Mouse (Mus musculus) embryonic facial prominence, embryonic 10.5 days (tissue): ENCODE measurements around the gene Wdr34. TPM values are rescaled to one million over a fixed set of nuclear protein-coding genes. Genes with fewer than 3 reads are reported as not detected.

Source experiments
- DNase-seq: peaks from one replicate; pipeline ENCODE4 v3.0.0-alpha.2; 2017; ENCODE audit warnings: low spot score
- H3K27ac ChIP-seq: fragments of 300-500 bp; sonication (generic); replicated peaks from 2 replicates; pipeline ENCODE4 v1.5.1; 2016; ENCODE audit warnings: mild to moderate bottlenecking
- H3K27me3 ChIP-seq: fragments of 300-500 bp; sonication (generic); replicated peaks from 2 replicates; pipeline ENCODE4 v1.6.1; 2016; ENCODE audit warnings: low read depth, mild to moderate bottlenecking; ENCODE audit not compliant: poor library complexity, severe bottlenecking
- H3K36me3 ChIP-seq: fragments of 300-500 bp; sonication (generic); replicated peaks from 2 replicates; pipeline ENCODE4 v1.6.1; 2016; ENCODE audit warnings: mild to moderate bottlenecking, moderate library complexity
- H3K4me1 ChIP-seq: fragments of 300-500 bp; sonication (generic); 2 replicates; pipeline ENCODE4 v1.6.1; 2016
- H3K4me3 ChIP-seq: fragments of 300-500 bp; sonication (generic); 2 replicates; pipeline ENCODE4 v1.5.1; 2016; ENCODE audit warnings: mild to moderate bottlenecking, moderate library complexity
- H3K9me3 ChIP-seq: fragments of 300-500 bp; sonication (generic); 2 replicates; pipeline ENCODE4 v1.6.1; 2016; ENCODE audit warnings: mild to moderate bottlenecking
- WGBS: fragments of 180-500 bp; shearing (Covaris S2); methylation state at CpG from one replicate; pipeline ENCODE4 v1.1.7; 2016; 5-methylcytosine and 5-hydroxymethylcytosine counted together
- polyA plus RNA-seq: library from polyadenylated mRNA; unstranded; fragments of >200 nt; fragmentation: Nextera tagmentation; extraction: Ambion mirVana; gene quantifications from 2 replicates; pipeline ENCODE4 v1.2.1, GENCODE M21; 2016

Wdr34 gene
- polyA plus RNA-seq, 1 experiment from 2014 or later = 32.9 TPM

DNA sequence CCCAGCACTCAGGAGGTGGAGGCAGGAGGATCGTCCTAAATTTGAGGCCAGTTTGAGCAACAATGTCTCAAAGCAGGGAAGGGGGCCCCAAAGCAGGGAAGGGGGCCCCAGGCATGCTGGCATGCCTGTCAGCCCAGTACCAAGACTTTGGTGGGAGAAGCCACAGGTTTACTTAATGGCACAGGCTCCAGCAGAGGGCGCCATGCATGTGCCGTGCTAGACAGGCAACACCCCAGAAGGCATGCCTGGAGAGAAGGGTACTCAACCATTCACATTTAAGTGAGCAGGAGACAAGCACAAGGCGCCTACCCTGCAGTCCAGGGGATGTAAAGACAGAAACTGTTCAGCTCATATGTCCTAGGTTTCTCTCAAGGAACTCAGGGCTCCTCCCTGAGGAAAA lies 6.2 kb downstream of the Wdr34 start:
- DNase-seq = peak; percentile 80
- Histone ChIP-seq H3K4me1 (peaks cover 8% of the 10 kb centered on the region), H3K27me3 (no peaks in the 10 kb centered on the region), H3K27ac (no peak overlapping the region), H3K4me3 (no peak overlapping the region), H3K9me3 (no peaks in the 10 kb centered on the region), H3K36me3 (peaks cover 38% of the 10 kb centered on the region)
- WGBS = 9% methylated on average over 4 of the region's 4 CpGs

DNA sequence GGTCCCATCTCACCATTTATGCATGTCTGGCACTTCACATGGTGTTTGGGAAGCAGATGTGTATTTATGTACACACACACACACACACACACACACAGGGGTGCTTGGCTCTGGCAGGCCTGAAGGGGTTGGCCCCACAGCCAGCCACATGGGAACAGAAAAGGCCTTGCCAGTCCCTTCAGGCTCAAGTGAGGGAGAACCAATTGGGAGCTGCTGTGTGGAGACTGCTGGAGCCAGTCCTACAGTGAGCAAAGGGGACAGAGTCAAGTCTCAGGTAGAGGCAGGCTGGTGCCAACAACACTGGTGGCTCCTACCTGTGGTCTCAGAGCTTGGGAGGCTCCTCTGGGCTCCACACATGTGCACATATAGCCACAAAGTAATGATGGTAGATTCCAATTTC lies 9.0 kb downstream of the Wdr34 start:
- no peak for DNase-seq
- Histone ChIP-seq H3K27ac (no peak overlapping the region), H3K36me3 (peaks cover 38% of the 10 kb centered on the region), H3K27me3 (no peaks in the 10 kb centered on the region), H3K4me1 (peaks cover 8% of the 10 kb centered on the region), H3K4me3 (no peak overlapping the region), H3K9me3 (no peaks in the 10 kb centered on the region)

DNA sequence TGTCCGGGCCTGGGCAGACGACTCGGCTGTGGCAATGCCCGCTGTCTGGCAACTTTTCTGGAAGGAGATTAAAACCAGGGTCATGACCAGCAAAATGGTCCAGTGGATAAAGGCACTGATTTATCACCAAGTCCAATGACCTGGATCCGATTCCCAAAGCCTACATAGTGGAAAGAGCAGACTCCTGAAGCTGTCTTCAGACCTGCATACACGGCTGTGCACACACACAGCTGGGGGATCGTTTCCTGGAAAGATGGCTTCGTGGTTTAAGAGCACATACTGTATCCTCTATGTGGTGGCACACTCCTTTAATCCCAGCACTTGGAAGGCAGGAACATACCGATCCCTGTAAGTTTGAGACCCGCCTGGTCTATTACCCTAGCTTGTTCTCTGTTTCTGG lies 10.3 kb downstream of the Wdr34 start:
- WGBS = 92% methylated on average over 10 of the region's 10 CpGs
- H3K27me3 ChIP-seq = no peaks in the 10 kb centered on the region
- H3K4me1 ChIP-seq = peaks cover 8% of the 10 kb centered on the region
- DNase-seq = no peak
- H3K9me3 ChIP-seq = no peaks in the 10 kb centered on the region
- H3K36me3 ChIP-seq = peaks cover 41% of the 10 kb centered on the region
- no peak overlapping the region for H3K27ac ChIP-seq
- no peak overlapping the region for H3K4me3 ChIP-seq

DNA sequence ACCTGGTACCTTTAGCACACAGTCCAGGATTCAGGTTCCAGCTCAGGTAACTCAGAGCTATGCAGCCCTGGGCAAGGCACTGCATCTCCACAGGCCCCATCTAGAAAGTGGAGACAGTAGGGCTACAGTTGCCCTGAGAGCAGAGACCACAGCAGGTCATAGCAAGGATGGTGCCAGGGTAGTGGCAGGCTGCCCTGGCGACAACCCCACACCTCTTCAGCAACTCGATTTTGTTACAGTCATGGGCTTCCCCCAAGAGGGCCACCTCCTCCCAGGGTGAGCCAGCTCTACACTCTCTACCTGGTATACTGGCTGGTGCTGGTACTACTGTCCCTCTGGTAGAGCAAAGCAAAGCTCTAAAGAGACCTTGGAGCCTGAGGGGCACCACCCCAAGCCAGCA lies 10.9 kb downstream of the Wdr34 start:
- no peaks in the 10 kb centered on the region for H3K27me3 ChIP-seq
- H3K27ac ChIP-seq = no peak overlapping the region
- no peaks in the 10 kb centered on the region for H3K9me3 ChIP-seq
- H3K36me3 ChIP-seq = peaks cover 47% of the 10 kb centered on the region
- no peak for DNase-seq
- 86% methylated on average over 2 of the region's 2 CpGs for WGBS
- H3K4me3 ChIP-seq = no peak overlapping the region
- H3K4me1 ChIP-seq = peaks cover 7% of the 10 kb centered on the region

DNA sequence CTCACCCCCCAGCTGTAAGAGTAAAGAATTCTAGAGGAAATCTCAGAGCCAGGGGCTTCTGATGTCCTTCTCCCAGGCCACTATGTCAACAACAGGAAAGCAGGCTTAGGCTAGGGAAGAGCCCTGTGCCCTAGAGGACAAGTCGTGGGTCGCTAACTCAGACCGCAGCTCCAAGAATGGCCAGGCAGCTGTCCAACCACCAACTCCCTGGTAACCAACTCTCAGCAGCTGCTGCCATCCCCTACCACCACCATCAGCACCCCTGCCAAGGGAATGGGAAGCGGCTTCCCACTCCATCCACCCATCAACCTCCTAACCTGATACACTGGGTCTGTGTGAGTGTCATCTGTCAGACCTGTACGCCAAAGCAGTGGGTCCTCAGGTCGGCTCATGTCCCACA lies 15.7 kb downstream of the Wdr34 start:
- WGBS = 75% methylated on average over 6 of the region's 6 CpGs
- no peaks in the 10 kb centered on the region for H3K9me3 ChIP-seq
- H3K4me3 ChIP-seq = no peak overlapping the region
- no peaks in the 10 kb centered on the region for H3K27me3 ChIP-seq
- no peaks in the 10 kb centered on the region for H3K4me1 ChIP-seq
- DNase-seq = no peak
- H3K27ac ChIP-seq = no peak overlapping the region
- peaks cover 81% of the 10 kb centered on the region for H3K36me3 ChIP-seq

DNA sequence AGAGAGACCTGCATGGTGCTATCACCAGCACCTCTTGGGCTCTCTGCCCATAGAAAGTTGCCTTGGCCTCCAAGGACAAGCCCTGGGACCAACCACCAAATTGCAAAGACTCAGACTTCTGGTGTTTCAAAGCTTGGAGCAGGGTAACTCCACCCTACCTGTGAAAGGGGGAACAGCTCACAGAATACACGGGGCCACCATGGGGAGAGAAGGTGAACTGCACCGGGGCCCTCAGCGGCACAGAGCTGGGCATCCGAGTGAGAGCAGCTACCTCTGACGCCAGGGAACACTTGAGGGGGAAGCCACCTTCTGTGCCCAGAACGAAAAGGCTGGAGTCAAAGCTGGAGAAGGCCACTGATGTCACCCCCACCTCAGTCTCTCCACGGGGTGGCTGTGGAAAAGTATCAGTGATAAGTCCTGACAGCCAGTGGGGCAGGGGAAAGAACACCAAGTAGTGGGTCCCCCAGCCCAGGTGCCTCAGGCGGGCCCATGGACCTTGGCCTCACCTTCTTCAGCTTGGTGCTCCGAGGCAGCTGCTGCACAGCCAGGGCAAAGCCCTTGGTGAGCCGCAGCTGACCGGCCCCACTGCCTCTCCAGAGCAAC lies 16.3 kb downstream of the Wdr34 start:
- no peak for DNase-seq
- H3K4me1 ChIP-seq = no peaks in the 10 kb centered on the region
- H3K4me3 ChIP-seq = no peak overlapping the region
- no peaks in the 10 kb centered on the region for H3K27me3 ChIP-seq
- H3K27ac ChIP-seq = no peak overlapping the region
- no peaks in the 10 kb centered on the region for H3K9me3 ChIP-seq
- 64% methylated on average over 11 of the region's 11 CpGs for WGBS
- H3K36me3 ChIP-seq = peaks cover 81% of the 10 kb centered on the region

DNA sequence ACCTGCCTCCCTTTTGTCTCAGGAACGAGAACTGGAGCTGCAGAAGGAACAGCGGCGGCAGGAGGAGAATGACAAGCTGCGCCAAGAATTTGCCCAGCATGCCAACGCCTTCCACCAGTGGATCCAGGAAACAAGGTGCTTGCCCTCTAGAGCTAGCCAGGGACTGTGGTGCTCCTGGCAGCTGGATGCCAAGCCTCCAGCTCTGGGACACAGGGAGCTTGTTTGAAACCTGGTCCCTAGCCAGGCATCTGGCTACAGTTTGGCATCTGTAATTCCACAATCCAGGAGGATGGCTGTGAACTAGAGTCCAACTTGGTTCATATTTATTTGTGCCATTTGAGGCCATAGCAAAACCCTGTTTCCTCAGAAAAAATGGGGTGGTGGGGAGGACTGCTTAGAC lies 21.7 kb downstream of the Wdr34 start:
- Histone ChIP-seq H3K27ac (no peak overlapping the region), H3K36me3 (peaks cover 100% of the 10 kb centered on the region), H3K27me3 (no peaks in the 10 kb centered on the region), H3K4me1 (no peaks in the 10 kb centered on the region), H3K9me3 (no peaks in the 10 kb centered on the region), H3K4me3 (no peak overlapping the region)
- WGBS = 95% methylated on average over 5 of the region's 5 CpGs
- DNase-seq = no peak

DNA sequence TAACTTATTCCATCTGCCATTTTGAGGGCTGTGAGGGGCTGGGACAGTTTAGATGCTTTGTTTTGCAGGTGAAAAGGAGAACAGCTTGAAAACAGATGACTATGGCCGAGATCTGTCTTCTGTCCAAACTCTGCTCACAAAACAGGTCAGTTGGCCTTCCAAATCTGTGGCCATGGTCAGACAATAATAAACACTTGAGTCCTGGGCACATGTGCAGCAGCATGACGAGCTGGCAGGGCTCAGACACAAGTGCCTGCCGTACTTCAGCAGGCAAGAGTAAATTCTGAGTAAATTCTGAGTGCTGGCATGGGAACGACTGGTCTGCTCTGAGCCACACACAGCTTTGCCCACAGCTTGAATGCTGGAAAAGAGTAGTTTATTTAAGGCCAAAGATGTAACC lies 23.2 kb downstream of the Wdr34 start:
- no peak overlapping the region for H3K27ac ChIP-seq
- no peaks in the 10 kb centered on the region for H3K9me3 ChIP-seq
- H3K4me3 ChIP-seq = no peak overlapping the region
- no peak for DNase-seq
- H3K4me1 ChIP-seq = no peaks in the 10 kb centered on the region
- 90% methylated on average over 4 of the region's 4 CpGs for WGBS
- peaks cover 100% of the 10 kb centered on the region for H3K36me3 ChIP-seq
- H3K27me3 ChIP-seq = no peaks in the 10 kb centered on the region

DNA sequence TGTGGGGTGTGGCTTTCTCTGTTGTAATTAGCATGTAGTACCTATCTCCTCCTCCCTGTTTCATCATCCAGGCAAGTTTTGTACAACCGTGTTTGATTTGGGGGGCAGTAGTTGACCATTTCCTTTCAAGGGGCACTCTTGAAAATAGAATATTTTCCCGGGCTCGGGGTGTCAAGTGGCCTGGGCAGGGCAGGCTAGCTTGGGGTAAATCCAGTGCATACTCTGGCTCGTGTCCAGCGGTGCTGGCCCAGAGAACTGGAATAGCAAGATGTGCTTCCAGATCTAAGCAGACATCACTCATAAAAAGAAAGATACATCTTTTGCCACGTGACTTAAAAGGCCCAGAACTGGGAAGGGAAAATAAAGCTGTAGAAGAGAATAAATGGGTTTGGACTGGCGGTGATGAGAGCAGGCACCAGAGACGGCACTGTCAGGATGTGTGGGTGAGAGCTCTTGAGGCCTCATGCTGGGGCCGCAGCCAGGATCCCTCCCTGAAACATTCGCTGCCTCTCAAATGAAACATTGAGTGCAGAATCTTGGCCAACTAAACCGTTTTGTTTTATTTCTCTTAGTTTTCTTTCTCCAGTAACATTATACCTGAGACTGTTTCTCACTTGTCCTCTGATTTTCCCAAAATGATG lies 34.2 kb downstream of the Wdr34 start:
- Histone ChIP-seq H3K4me3 (no peak overlapping the region), H3K4me1 (no peaks in the 10 kb centered on the region), H3K27ac (no peak overlapping the region), H3K36me3 (peaks cover 100% of the 10 kb centered on the region), H3K9me3 (no peaks in the 10 kb centered on the region), H3K27me3 (no peaks in the 10 kb centered on the region)
- DNase-seq = no peak
- WGBS = 93% methylated on average over 11 of the region's 11 CpGs

DNA sequence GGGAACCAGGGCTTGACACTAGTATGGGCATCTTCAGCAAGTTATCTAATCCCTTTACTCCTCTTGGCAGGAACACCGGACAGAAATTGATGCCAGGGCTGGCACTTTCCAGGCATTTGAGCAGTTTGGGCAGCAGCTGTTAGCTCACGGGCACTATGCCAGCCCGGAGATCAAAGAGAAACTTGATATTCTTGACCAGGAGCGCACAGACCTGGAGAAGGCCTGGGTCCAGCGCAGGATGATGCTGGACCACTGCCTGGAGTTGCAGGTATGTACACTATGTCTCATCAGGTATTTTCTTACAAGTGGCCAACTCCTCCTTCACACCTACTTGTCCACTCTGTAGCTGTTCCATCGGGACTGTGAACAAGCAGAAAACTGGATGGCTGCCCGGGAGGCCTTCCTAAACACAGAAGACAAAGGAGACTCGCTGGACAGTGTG lies 37.8 kb downstream of the Wdr34 start:
- Histone ChIP-seq H3K27ac (no peak overlapping the region), H3K9me3 (no peaks in the 10 kb centered on the region), H3K27me3 (no peaks in the 10 kb centered on the region), H3K36me3 (peaks cover 100% of the 10 kb centered on the region), H3K4me3 (no peak overlapping the region), H3K4me1 (no peaks in the 10 kb centered on the region)
- DNase-seq = no peak
- 93% methylated on average over 8 of the region's 8 CpGs for WGBS

DNA sequence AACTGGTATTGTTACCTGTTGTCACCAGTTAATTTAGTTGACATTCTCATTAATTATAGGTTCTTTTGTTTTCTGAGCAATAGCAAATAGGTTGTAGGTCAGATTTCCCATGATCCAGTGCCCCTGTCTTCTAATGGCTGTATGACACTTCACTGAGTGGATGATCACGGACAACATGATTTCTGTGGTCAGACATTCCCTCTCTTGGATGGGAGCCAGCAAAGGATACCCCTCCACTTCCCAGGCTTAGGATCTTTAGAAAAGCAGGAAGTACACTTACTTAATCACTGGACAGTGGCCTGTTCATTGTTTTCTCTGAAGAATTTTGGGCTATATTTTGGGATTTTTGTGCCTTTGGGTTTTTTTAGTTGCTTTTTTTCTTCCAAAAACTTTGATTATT lies 39.6 kb downstream of the Wdr34 start:
- no peak for DNase-seq
- Histone ChIP-seq H3K4me1 (no peaks in the 10 kb centered on the region), H3K36me3 (peaks cover 100% of the 10 kb centered on the region)

DNA sequence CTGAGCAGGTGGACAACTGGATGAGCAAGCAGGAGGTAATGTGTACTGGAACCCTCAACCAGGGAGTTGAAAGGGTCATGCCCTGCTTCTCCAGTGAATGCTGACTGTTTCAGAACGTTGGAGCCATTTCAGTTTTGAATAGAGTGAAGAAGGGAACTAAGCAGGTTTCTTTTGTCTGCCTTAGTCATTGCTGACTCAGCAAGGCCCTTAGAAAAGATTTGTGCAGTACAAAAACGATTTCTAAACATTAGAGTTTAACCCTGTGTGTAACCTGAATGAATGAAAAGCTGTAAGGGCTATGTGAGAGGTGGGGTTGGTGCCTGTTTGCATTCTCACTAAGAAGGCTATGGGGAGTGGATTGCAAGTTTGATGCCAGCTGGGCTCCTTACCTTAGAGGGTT lies 56.7 kb downstream of the Wdr34 start:
- Histone ChIP-seq H3K27me3 (no peaks in the 10 kb centered on the region), H3K27ac (no peak overlapping the region), H3K4me1 (no peaks in the 10 kb centered on the region), H3K4me3 (no peak overlapping the region), H3K9me3 (no peaks in the 10 kb centered on the region), H3K36me3 (peaks cover 99% of the 10 kb centered on the region)
- DNase-seq = no peak
- 61% methylated on average over 2 of the region's 2 CpGs for WGBS

More for the DNA sequence above, 39.6 kb downstream of the Wdr34 start:
- Histone ChIP-seq H3K4me3 (no peak overlapping the region), H3K27me3 (no peaks in the 10 kb centered on the region), H3K9me3 (no peaks in the 10 kb centered on the region), H3K27ac (no peak overlapping the region)
- WGBS = 83% methylated on average over 1 of the region's 1 CpGs
